Mouse (Mus musculus): ENCODE measurements around the gene Cdk10.
"Not testable (repeated sequence)": the region's sequence is repeated elsewhere in the genome, so short reads cannot be mapped to it uniquely, and the experiment has no call there.

Cdk10 gene

GRCm38 (mm10) chr8:123233300-123233699 lies 8.7 kb downstream of the Cdk10 start:
- DNase-seq (ENCODE audit: low spot score in 2 of 2): no peak

GRCm38 (mm10) chr8:123233760-123234159 lies 9.1 kb downstream of the Cdk10 start:
- DNase-seq (ENCODE audit: low spot score in 2 of 2): no peak

GRCm38 (mm10) chr8:123234918-123235519 lies 10.4 kb downstream of the Cdk10 start:
- peak in 1 of 2 experiments; percentile 24 for DNase-seq (ENCODE audit: low spot score in 2 of 2)

GRCm38 (mm10) chr8:123235520-123236497 lies 11.2 kb downstream of the Cdk10 start, which contains the start of gene Spata2l:
Gene Spata2l (minus strand): TSS chr8:123236233.
- peak; percentile 92 to 96 for DNase-seq (ENCODE audit: low spot score in 2 of 2)

GRCm38 (mm10) chr8:123239398-123239797 lies 14.8 kb downstream of the Cdk10 start:
- no peak for DNase-seq (ENCODE audit: low spot score in 2 of 2)

- DNase-seq (ENCODE audit: low spot score in 2 of 2): no peak
These were observed 17.7 kb downstream of the Cdk10 start for GRCm38 (mm10) chr8:123242107-123242923.

- DNase-seq (ENCODE audit: low spot score in 2 of 2): no peak
These were observed 18.4 kb downstream of the Cdk10 start for GRCm38 (mm10) chr8:123243053-123243452.

- no peak for DNase-seq (ENCODE audit: low spot score in 2 of 2)
These were observed 19.7 kb downstream of the Cdk10 start for GRCm38 (mm10) chr8:123244382-123244781.

- DNase-seq (ENCODE audit: low spot score in 2 of 2): no peak
These were observed 20.9 kb downstream of the Cdk10 start for GRCm38 (mm10) chr8:123245543-123245942.

GRCm38 (mm10) chr8:123247748-123248147 lies 23.1 kb downstream of the Cdk10 start:
- no peak for DNase-seq (ENCODE audit: low spot score in 2 of 2)

GRCm38 (mm10) chr8:123248596-123248995 lies 24.0 kb downstream of the Cdk10 start:
- DNase-seq (ENCODE audit: low spot score in 2 of 2): no peak

- DNase-seq (ENCODE audit: low spot score in 2 of 2): no peak
These were observed 26.3 kb downstream of the Cdk10 start for GRCm38 (mm10) chr8:123250940-123251339.

- no peak for DNase-seq (ENCODE audit: low spot score in 2 of 2)
These were observed 28.3 kb downstream of the Cdk10 start for GRCm38 (mm10) chr8:123252925-123253324.

GRCm38 (mm10) chr8:123253451-123254098 lies 28.9 kb downstream of the Cdk10 start:
- DNase-seq (ENCODE audit: low spot score in 2 of 2): no peak

GRCm38 (mm10) chr8:123254099-123254885 lies 29.6 kb downstream of the Cdk10 start, which contains the start of the genes Zfp276 and Vps9d1:
Gene Zfp276 (plus strand): TSS chr8:123254195.
Gene Vps9d1 (minus strand): TSS chr8:123254348.
- peak; percentile 68 to 85 for DNase-seq (ENCODE audit: low spot score in 2 of 2)

GRCm38 (mm10) chr8:123255170-123255569 lies 30.5 kb downstream of the Cdk10 start:
- no peak for DNase-seq (ENCODE audit: low spot score in 2 of 2)

- no peak for DNase-seq (ENCODE audit: low spot score in 2 of 2)
These were observed 32.5 kb downstream of the Cdk10 start for GRCm38 (mm10) chr8:123257114-123257513.

- DNase-seq (ENCODE audit: low spot score in 2 of 2): not testable (repeated sequence)
These were observed 33.0 kb downstream of the Cdk10 start for GRCm38 (mm10) chr8:123257593-123257992.

GRCm38 (mm10) chr8:123267926-123268656 lies 43.4 kb downstream of the Cdk10 start:
- no peak for DNase-seq (ENCODE audit: low spot score in 2 of 2)

GRCm38 (mm10) chr8:123271147-123271546 lies 46.5 kb downstream of the Cdk10 start:
- DNase-seq (ENCODE audit: low spot score in 2 of 2): no peak

Measured in thymus, postnatal 10 days (tissue).